Mouse (Mus musculus) gastrocnemius, adult 8-10 months (tissue): ENCODE data around the gene 1110051M20Rik. TPM values are rescaled to one million over a fixed set of nuclear protein-coding genes. Genes with fewer than 3 reads are reported as not detected.

ENCODE experiments used
- microRNA-seq: library from miRNA; unstranded; fragments of <30 nt; microRNA quantifications from one replicate; pipeline ENCODE4 v1.2.0, GENCODE M21; 2022
- total RNA-seq, 4 experiments: library from RNA; stranded (reverse); gene quantifications; 2 replicates each; pipeline ENCODE4 v1.2.4; 2022

1110051M20Rik gene
- total RNA-seq, 4 experiments from 2014 or later, result 15.2 to 21.6 (median 18.8) TPM

Small RNA genes within 50 kb of the gene (microRNA-seq; reads per million reads assigned to microRNA genes)
- gene Gm22071, result not detected

Other genes with a start within 250 kb of the 1110051M20Rik start
- gene Nr1h3, start 241.9 kb downstream of the 1110051M20Rik start, total RNA-seq, result 10 to 100 TPM; 20.7 to 31.4 (median 24.5) TPM
- gene Acp2, start 241.8 kb downstream of the 1110051M20Rik start, total RNA-seq, result 10 to 100 TPM; 10.2 to 11.1 (median 10.5) TPM
- 1 to 10 TPM; 1.2 to 3.5 (median 2.0) TPM for gene Ddb2, start 207.7 kb downstream of the 1110051M20Rik start, total RNA-seq
- 100 to 1,000 TPM; 324 to 413 (median 369) TPM for gene Pacsin3, start 188.8 kb downstream of the 1110051M20Rik start, total RNA-seq
- 100 to 1,000 TPM; 170 to 194 (median 181) TPM for gene Arfgap2, start 179.7 kb downstream of the 1110051M20Rik start, total RNA-seq
- gene Lrp4, start 12.8 kb upstream of the 1110051M20Rik start, total RNA-seq, result 1 to 10 TPM; 6.9 to 9.4 (median 9.2) TPM
- 10 to 100 TPM; 27.3 to 38.2 (median 34.4) TPM for gene Ckap5, start 82.1 kb upstream of the 1110051M20Rik start, total RNA-seq
- gene F2, start 191.7 kb upstream of the 1110051M20Rik start, total RNA-seq, result under 1 TPM in 2 of 4 experiments, not detected in 2; 0.19 to 0.75 TPM
- 1 to 10 TPM; 2.1 to 2.7 (median 2.4) TPM for gene Zfp408, start 205.1 kb upstream of the 1110051M20Rik start, total RNA-seq
- gene Arhgap1, start 205.2 kb upstream of the 1110051M20Rik start, total RNA-seq, result 1 to 10 TPM; 3.8 to 7.9 (median 4.9) TPM